19 mouse cellular contexts compared by ENCODE assay signal in genomic region chr1:90638335-90638734, GRCm38 (mm10). TPM values are rescaled to one million over a fixed set of nuclear protein-coding genes. Genes with fewer than 3 reads are reported as not detected.
DNase-seq lines count a peak whose midpoint lies in the region; ATAC-seq and TF ChIP-seq lines count a peak whose summit lies in the region.
"Had no signal": no experiment of that assay in that cellular context is flagged by ENCODE, and none has a peak within 500 bp of the region (broad histone marks: within the 10 kb centered on the region; RNA-seq: fewer than 3 reads in every experiment).

No protein-coding gene starts in this region.

- H3K27me3 ChIP-seq in kidney, adult 2 months (replicated peaks; ENCODE audit: control insufficient read depth, insufficient read depth, low read length): no peaks in the 10 kb centered on the region
- no peaks in the 10 kb centered on the region; the same call in 1 of the 2 replicates for H3K27me3 ChIP-seq in kidney, embryonic 16.5 days (ENCODE audit: insufficient read depth, low read length)
- no peaks in the 10 kb centered on the region for H3K27me3 ChIP-seq in lung, embryonic 14.5 days (ENCODE audit: insufficient read depth, low read length)
- H3K27me3 ChIP-seq in heart, embryonic 10.5 days (ENCODE audit: insufficient read depth, poor library complexity, severe bottlenecking): no peaks in the 10 kb centered on the region
- H3K27me3 ChIP-seq: hindbrain, embryonic 12.5 days had no signal

- peak; percentile 26 for DNase-seq in kidney, adult 2 months
- DNase-seq in kidney, postnatal 10 days: peak; percentile 83
- DNase-seq in lung, embryonic 14.5 days: peak; percentile 97
- DNase-seq in lung, postnatal 36 days: peak; percentile 89
- DNase-seq in heart, embryonic 10.5 days (ENCODE audit: low spot score): no peak
- no peak for DNase-seq in cerebellum, postnatal 4 days (ENCODE audit: low spot score in 2 of 2)
- DNase-seq: adrenal gland, postnatal 10 days; cerebellum, adult 9-11 months; embryo, embryonic 11 days; layer of hippocampus, postnatal 36 days; retina, postnatal 1 day; right cerebral cortex, postnatal 4 days had no signal

- no peak for TF ChIP-seq CTCF in kidney, adult 2 months (conservative IDR thresholded peaks at IDR 0.05; ENCODE audit: insufficient read depth, insufficient read length, low read depth, low read length)
- no peak for TF ChIP-seq CTCF in lung, embryonic 14.5 days (IDR thresholded peaks at IDR 0.05; ENCODE audit: low read depth)

- TF ChIP-seq POLR2A in kidney, adult 2 months (IDR thresholded peaks at IDR 0.05; ENCODE audit: low read depth, low read length): no peak

- H3K4me3 ChIP-seq in kidney, adult 2 months (ENCODE audit: insufficient read depth, low read depth, low read length): no peak overlapping the region
- H3K4me3 ChIP-seq in kidney, embryonic 16.5 days (ENCODE audit: low read length): no peak overlapping the region
- no peak overlapping the region for H3K4me3 ChIP-seq in lung, embryonic 14.5 days (ENCODE audit: low read depth, low read length)
- H3K4me3 ChIP-seq in heart, embryonic 10.5 days: no peak overlapping the region
- H3K4me3 ChIP-seq: hindbrain, embryonic 12.5 days had no signal

- H3K27ac ChIP-seq in kidney, adult 2 months (ENCODE audit: insufficient read depth, low read depth, low read length): no peak overlapping the region
- H3K27ac ChIP-seq in kidney, embryonic 16.5 days (ENCODE audit: low read length): no peak overlapping the region
- H3K27ac ChIP-seq in lung, embryonic 14.5 days (ENCODE audit: low read depth): no peak overlapping the region
- H3K27ac ChIP-seq in heart, embryonic 10.5 days: no peak overlapping the region
- H3K27ac ChIP-seq: hindbrain, embryonic 12.5 days; macrophage had no signal

- no peak for ATAC-seq in kidney, embryonic 16.5 days (ENCODE audit: low FRiP score, low TSS enrichment)
- peak; percentile 91 for ATAC-seq in lung, embryonic 14.5 days (ENCODE audit: insufficient read depth)
- ATAC-seq: activated CD4-positive, CD25-positive, alpha-beta regulatory T cell, adult 4 months; forebrain, embryonic 16.5 days had no signal

- no peak overlapping the region for H3K4me2 ChIP-seq in kidney, embryonic 16.5 days (replicated peaks; ENCODE audit: low read depth, low read length)
- H3K4me2 ChIP-seq in lung, embryonic 14.5 days: no peak overlapping the region
- H3K4me2 ChIP-seq: hindbrain, embryonic 12.5 days; midbrain, embryonic 11.5 days had no signal

- no peaks in the 10 kb centered on the region for H3K4me1 ChIP-seq in kidney, adult 2 months (ENCODE audit: control insufficient read depth, insufficient read depth, low read length)
- H3K4me1 ChIP-seq in kidney, embryonic 16.5 days (ENCODE audit: insufficient read depth, low read length): no peaks in the 10 kb centered on the region
- peaks cover 4% of the 10 kb centered on the region; the same call in 1 of the 2 replicates for H3K4me1 ChIP-seq in lung, embryonic 14.5 days (ENCODE audit: insufficient read depth)
- H3K4me1 ChIP-seq in heart, embryonic 10.5 days: no peaks in the 10 kb centered on the region
- H3K4me1 ChIP-seq: hindbrain, embryonic 12.5 days had no signal

- no peak overlapping the region for H3K9ac ChIP-seq in kidney, embryonic 16.5 days (replicated peaks; ENCODE audit: low read length)
- no peak overlapping the region for H3K9ac ChIP-seq in lung, embryonic 14.5 days
- H3K9ac ChIP-seq: hindbrain, embryonic 12.5 days had no signal

- WGBS in kidney, adult 2 months: 44% methylated on average over 7 of the region's 7 CpGs
- WGBS in kidney, embryonic 16.5 days: 41% methylated on average over 7 of the region's 7 CpGs
- 20% methylated on average over 7 of the region's 7 CpGs for whole genome bisulfite sequencing in lung, embryonic 14.5 days
- WGBS in heart, embryonic 10.5 days: 76% methylated on average over 7 of the region's 7 CpGs

- no peaks in the 10 kb centered on the region for H3K9me3 ChIP-seq in kidney, embryonic 16.5 days (ENCODE audit: low read length)
- H3K9me3 ChIP-seq in lung, embryonic 14.5 days (ENCODE audit: low read depth, low read length): no peaks in the 10 kb centered on the region
- no peaks in the 10 kb centered on the region for H3K9me3 ChIP-seq in heart, embryonic 10.5 days
- H3K9me3 ChIP-seq: hindbrain, embryonic 12.5 days had no signal

- no peaks in the 10 kb centered on the region for H3K36me3 ChIP-seq in kidney, adult 2 months (ENCODE audit: control insufficient read depth, insufficient read depth, low read length)
- H3K36me3 ChIP-seq in kidney, embryonic 16.5 days (ENCODE audit: insufficient read depth, low read length): no peaks in the 10 kb centered on the region
- H3K36me3 ChIP-seq in lung, embryonic 14.5 days (ENCODE audit: insufficient read depth): no peaks in the 10 kb centered on the region
- no peaks in the 10 kb centered on the region for H3K36me3 ChIP-seq in heart, embryonic 10.5 days
- H3K36me3 ChIP-seq: G1E; hindbrain, embryonic 12.5 days had no signal

RNA-seq across cellular contexts. Expression of gene Cops8, which starts 35.6 kb away (rescaled TPM):
- polyA plus RNA-seq in kidney, adult 2 months (2012; rRNA removed): 39.7 and 41.9 TPM in 2 replicates
- 149 and 152 TPM in 2 replicates for polyA plus RNA-seq in kidney, embryonic 16.5 days (2015; fragmentation: Nextera tagmentation; extraction: Ambion mirVana)
- polyA plus RNA-seq in lung, embryonic 14.5 days (2014; fragmentation: Nextera tagmentation; extraction: Ambion mirVana): 157 and 163 TPM in 2 replicates
- polyA plus RNA-seq in heart, embryonic 10.5 days (2016; fragmentation: Nextera tagmentation; extraction: Ambion mirVana): 157 and 170 TPM in 2 replicates

Comparison
In these comparisons a context has a peak if more than half of its experiments do, and no peak if none do; other contexts are left out.
1. DNase-seq: peak in kidney, adult 2 months (single experiment), kidney, postnatal 10 days (single experiment), lung, embryonic 14.5 days (single experiment) and lung, postnatal 36 days (single experiment); none in heart, embryonic 10.5 days (single experiment) and cerebellum, postnatal 4 days (0 of 2).